Mouse (Mus musculus): ENCODE data around the gene Dock6. TPM values are rescaled to one million over a fixed set of nuclear protein-coding genes. Genes with fewer than 3 reads are reported as not detected.
A peak's percentile ranks its signal among the peaks of the same experiment; 100 is the strongest.

The Dock6 gene
- polyA plus RNA-seq, 1 experiment from 2014 or later, result 46.2 TPM

DNA sequence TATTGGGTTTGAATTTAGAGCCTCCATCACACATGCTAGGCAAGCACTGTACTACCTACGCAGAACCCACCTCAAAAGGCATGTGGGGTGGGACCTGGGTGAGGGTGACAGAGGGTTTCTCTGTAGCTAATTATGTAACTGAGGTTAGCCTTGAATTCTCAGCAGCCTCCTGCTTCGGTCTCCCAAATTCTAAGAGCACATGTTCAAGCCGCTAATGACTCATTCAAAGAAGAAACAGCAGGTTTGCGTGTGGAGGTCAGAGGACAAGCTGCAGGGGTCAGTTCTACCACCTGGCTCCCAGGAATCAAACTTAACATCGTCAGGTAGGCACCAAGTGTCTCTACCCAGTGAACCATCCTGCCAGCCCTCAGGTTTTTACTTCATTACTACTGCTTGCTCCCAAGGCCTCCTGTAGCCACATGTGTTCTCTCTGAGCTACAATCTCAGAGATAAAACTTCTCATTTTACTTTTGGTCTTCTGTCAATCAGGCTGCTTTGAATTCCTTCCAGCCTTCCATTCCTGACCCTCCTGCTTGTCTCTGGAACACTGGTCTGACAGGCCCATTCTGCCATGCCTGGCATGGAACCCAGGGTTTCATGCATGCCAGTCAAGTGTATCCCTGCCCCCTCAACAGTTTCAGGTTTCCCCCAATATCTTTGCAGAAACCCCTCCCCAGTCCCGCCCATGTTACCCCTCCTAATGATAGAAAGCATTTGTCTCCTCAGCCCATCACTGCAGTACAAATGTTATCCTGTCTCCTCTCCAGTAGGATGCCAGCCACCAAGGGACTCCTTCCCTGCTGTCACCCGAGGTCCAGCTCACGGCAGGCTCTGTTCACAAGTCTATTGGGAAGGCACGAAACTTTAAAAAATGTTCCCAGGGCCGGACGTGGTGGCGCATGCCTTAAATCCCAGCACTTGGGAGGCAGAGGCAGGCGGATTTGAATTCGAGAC is 93.6 kb downstream of the Dock6 start:
- Histone ChIP-seq H3K4me3 (ENCODE audit: low read length) (peak overlapping the region; percentile 90), H3K27ac (ENCODE audit: low read length) (peak overlapping the region; percentile 40), H3K9me3 (replicated peaks; ENCODE audit: control insufficient read depth, low read length) (no peaks in the 10 kb centered on the region), H3K4me1 (ENCODE audit: control insufficient read depth, insufficient read depth, low read length) (peaks cover 39% of the 10 kb centered on the region), H3K9ac (ENCODE audit: low read length) (peak overlapping the region; percentile 90), H3K27me3 (ENCODE audit: control insufficient read depth, insufficient read depth, low read length) (no peaks in the 10 kb centered on the region), H3K4me2 (ENCODE audit: low read depth, low read length) (peak overlapping the region; percentile 88), H3K36me3 (ENCODE audit: control insufficient read depth, insufficient read depth) (no peaks in the 10 kb centered on the region)
- WGBS, result 53% methylated on average over 14 of the region's 14 CpGs
- no peak for ATAC-seq (replicated peaks; ENCODE audit: extremely low read depth, insufficient read depth, low FRiP score)

DNA sequence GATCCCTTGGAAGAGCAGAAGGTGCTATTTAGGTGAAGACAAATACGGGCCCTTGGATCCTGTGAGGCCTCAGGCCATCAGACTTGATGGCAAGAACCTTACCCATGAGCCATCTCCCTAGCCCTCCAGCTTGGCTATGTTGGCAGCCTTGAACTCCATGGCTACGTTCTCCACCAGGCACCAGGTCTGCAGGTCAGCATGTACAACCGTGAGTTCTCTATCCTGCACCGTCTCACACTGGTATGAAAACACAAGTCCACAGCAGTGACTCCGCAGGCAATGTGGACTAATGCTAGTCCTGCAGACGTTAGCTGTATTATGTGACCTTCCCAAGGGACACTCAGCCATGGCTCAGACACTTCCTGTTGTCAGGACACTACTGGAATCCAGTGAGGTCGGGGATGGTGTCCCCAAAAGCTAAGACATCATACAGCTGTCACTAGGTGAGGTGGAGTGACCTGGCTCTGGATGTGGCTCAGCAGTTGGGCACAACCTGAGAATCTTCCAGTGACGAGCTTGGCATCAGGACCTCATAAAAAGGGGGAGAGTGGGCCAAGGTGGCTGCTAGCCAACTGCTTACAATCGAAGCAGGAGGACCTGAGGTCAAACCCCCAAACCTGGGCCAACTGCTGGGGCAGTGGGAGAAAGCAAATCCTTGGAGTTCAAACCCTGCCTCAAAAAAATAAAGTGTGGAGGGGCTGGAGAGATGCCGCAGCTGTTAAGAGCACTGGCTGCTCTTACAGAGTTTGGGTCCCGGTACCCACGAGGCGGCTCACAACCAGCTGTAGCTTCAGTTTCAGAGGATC is 97.7 kb downstream of the Dock6 start:
- Histone ChIP-seq H3K4me3 (ENCODE audit: low read length) (no peak overlapping the region), H3K36me3 (ENCODE audit: control insufficient read depth, insufficient read depth) (no peaks in the 10 kb centered on the region), H3K9me3 (replicated peaks; ENCODE audit: control insufficient read depth, low read length) (no peaks in the 10 kb centered on the region), H3K4me1 (ENCODE audit: control insufficient read depth, insufficient read depth, low read length) (peaks cover 44% of the 10 kb centered on the region), H3K9ac (ENCODE audit: low read length) (no peak overlapping the region), H3K27ac (ENCODE audit: low read length) (peak overlapping the region; percentile 4), H3K27me3 (ENCODE audit: control insufficient read depth, insufficient read depth, low read length) (no peaks in the 10 kb centered on the region), H3K4me2 (ENCODE audit: low read depth, low read length) (no peak overlapping the region)
- 67% methylated on average over 13 of the region's 13 CpGs for WGBS
- no peak for ATAC-seq (replicated peaks; ENCODE audit: extremely low read depth, insufficient read depth, low FRiP score)

DNA sequence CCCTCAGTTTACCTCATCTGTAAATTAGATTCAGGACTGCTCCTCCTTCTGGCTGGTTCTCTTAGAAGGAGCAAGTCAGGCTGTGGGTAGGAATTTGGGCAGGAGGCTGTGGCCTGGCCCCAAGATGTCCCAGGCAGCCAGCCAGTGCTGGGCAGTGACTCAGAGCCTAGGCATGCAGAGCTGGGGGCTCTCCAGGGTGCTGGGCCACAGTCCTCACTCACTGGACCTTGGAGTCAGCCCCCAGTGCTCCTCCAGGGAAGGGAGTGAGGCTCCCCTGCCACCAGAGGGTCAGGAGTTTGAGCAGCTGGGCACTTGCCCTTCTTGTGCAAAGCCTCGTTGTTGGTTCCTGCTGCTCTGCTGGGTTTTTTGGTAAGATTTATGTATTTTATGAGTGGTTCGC is 98.4 kb downstream of the Dock6 start:
- no peaks in the 10 kb centered on the region for H3K27me3 ChIP-seq (ENCODE audit: control insufficient read depth, insufficient read depth, low read length)
- WGBS, result 57% methylated on average over 2 of the region's 2 CpGs
- no peaks in the 10 kb centered on the region for H3K9me3 ChIP-seq (replicated peaks; ENCODE audit: control insufficient read depth, low read length)
- H3K27ac ChIP-seq (ENCODE audit: low read length), result peak overlapping the region; percentile 63
- H3K9ac ChIP-seq (ENCODE audit: low read length), result no peak overlapping the region
- H3K4me1 ChIP-seq (ENCODE audit: control insufficient read depth, insufficient read depth, low read length), result peaks cover 40% of the 10 kb centered on the region
- ATAC-seq (replicated peaks; ENCODE audit: extremely low read depth, insufficient read depth, low FRiP score), result peak; percentile 87
- H3K4me2 ChIP-seq (ENCODE audit: low read depth, low read length), result no peak overlapping the region
- no peaks in the 10 kb centered on the region for H3K36me3 ChIP-seq (ENCODE audit: control insufficient read depth, insufficient read depth)
- no peak overlapping the region for H3K4me3 ChIP-seq (ENCODE audit: low read length)

DNA sequence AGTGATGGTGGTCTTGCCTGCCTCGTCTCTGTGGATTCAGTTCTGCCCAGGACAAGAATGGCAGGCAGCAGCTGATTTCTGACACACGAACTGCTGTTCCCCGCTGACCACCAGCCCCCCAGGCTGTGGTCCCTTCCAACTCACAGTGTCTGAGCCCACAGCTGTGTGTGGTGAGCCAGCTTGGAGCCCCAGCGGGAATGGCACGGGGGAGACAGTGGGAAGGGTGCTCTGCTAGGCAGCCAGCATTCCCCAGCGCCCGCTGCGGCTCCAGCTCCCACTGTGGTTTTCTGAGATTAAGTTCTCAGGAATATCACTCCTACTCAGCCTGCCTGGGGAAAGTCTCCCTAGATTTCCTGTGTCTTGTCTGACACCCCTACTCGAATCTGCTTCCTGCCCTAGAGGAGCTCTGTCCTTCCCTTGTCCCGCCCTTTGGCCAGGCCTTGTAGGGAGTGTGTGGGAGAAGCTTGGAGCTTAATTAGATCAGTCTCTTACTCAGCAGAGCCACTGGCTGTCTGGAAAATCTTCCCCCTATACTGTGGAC is 100.1 kb downstream of the Dock6 start:
- no peak for ATAC-seq (replicated peaks; ENCODE audit: extremely low read depth, insufficient read depth, low FRiP score)

DNA sequence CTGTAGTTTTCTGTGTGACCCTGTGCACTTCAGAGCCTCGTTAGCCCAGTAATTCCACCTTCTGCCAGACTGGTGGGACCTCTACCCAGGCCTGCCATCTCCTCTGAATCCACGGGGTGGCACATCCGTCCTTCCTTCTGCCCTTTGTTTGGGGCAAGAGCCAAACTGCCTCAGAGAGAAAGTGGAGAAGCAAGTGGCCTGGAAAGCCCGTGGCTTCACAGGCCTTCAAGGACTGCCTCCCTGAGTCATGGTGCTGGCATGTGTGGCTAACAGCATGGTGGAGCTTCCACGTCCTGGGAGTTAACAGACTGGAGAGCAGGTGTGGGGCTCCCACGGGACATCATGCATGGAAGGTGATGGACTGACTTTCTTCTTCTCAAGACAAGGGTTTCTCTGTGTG is 101.1 kb downstream of the Dock6 start:
- no peak overlapping the region for H3K27ac ChIP-seq (ENCODE audit: low read length)
- H3K9ac ChIP-seq (ENCODE audit: low read length), result no peak overlapping the region
- ATAC-seq (replicated peaks; ENCODE audit: extremely low read depth, insufficient read depth, low FRiP score), result no peak
- H3K36me3 ChIP-seq (ENCODE audit: control insufficient read depth, insufficient read depth), result peaks cover 11% of the 10 kb centered on the region
- H3K9me3 ChIP-seq (replicated peaks; ENCODE audit: control insufficient read depth, low read length), result no peaks in the 10 kb centered on the region
- peaks cover 54% of the 10 kb centered on the region for H3K4me1 ChIP-seq (ENCODE audit: control insufficient read depth, insufficient read depth, low read length)
- no peak overlapping the region for H3K4me3 ChIP-seq (ENCODE audit: low read length)
- H3K27me3 ChIP-seq (ENCODE audit: control insufficient read depth, insufficient read depth, low read length), result no peaks in the 10 kb centered on the region
- 50% methylated on average over 6 of the region's 6 CpGs for WGBS
- no peak overlapping the region for H3K4me2 ChIP-seq (ENCODE audit: low read depth, low read length)

More for the DNA sequence above, 100.1 kb downstream of the Dock6 start:
- H3K4me3 ChIP-seq (ENCODE audit: low read length), result no peak overlapping the region
- H3K4me2 ChIP-seq (ENCODE audit: low read depth, low read length), result no peak overlapping the region; the same call in 1 of the 2 replicates
- H3K9me3 ChIP-seq (replicated peaks; ENCODE audit: control insufficient read depth, low read length), result no peaks in the 10 kb centered on the region
- peaks cover 50% of the 10 kb centered on the region for H3K4me1 ChIP-seq (ENCODE audit: control insufficient read depth, insufficient read depth, low read length)
- peak overlapping the region; percentile 78 for H3K27ac ChIP-seq (ENCODE audit: low read length)
- H3K27me3 ChIP-seq (ENCODE audit: control insufficient read depth, insufficient read depth, low read length), result no peaks in the 10 kb centered on the region
- peak overlapping the region; percentile 53 for H3K9ac ChIP-seq (ENCODE audit: low read length)
- WGBS, result 26% methylated on average over 10 of the region's 10 CpGs
- H3K36me3 ChIP-seq (ENCODE audit: control insufficient read depth, insufficient read depth), result peaks cover 4% of the 10 kb centered on the region

DNA sequence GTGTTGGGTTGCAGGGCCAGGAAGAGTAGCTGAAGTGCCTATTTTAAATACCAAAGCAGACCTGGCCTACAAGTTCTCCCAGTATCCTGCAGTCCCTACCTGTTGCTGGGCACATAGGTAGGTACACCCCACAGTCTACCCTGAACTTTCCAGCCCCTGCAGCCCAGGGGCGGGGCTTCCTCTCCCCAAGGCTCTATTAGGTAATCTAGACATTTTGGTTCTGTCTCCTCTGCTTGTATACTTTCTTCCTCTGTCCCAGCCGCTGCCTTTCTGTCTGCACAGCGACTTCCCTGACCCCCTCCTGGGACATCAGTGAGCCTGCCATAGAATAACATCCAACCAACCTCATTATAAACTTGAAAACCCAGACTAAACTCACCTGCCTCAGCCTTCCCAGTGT is 102.1 kb downstream of the Dock6 start:
- Histone ChIP-seq H3K27me3 (ENCODE audit: control insufficient read depth, insufficient read depth, low read length) (no peaks in the 10 kb centered on the region), H3K9me3 (replicated peaks; ENCODE audit: control insufficient read depth, low read length) (no peaks in the 10 kb centered on the region), H3K36me3 (ENCODE audit: control insufficient read depth, insufficient read depth) (peaks cover 20% of the 10 kb centered on the region), H3K4me2 (ENCODE audit: low read depth, low read length) (no peak overlapping the region), H3K4me1 (ENCODE audit: control insufficient read depth, insufficient read depth, low read length) (peaks cover 54% of the 10 kb centered on the region), H3K9ac (ENCODE audit: low read length) (no peak overlapping the region), H3K27ac (ENCODE audit: low read length) (no peak overlapping the region), H3K4me3 (ENCODE audit: low read length) (no peak overlapping the region)
- no peak for ATAC-seq (replicated peaks; ENCODE audit: extremely low read depth, insufficient read depth, low FRiP score)
- 73% methylated on average over 3 of the region's 3 CpGs for WGBS

Small RNAs within 50 kb of the gene (microRNA-seq; reads per million reads assigned to microRNA genes)
- gene Mir7083, result 8.1 reads per million, percentile 24 among the genes with 10 or more reads in this experiment

Other genes starting within 250 kb of the Dock6 start
- 50.7 and 52.5 TPM in 2 replicates for gene Smarca4, start 236.5 kb downstream of the Dock6 start, polyA plus RNA-seq (2015; fragmentation: Nextera tagmentation; extraction: Ambion mirVana)
- 17.7 and 19.1 TPM in 2 replicates for gene Ldlr, start 129.2 kb downstream of the Dock6 start, polyA plus RNA-seq (2015; fragmentation: Nextera tagmentation; extraction: Ambion mirVana)
- gene Spc24, start 92.3 kb downstream of the Dock6 start, polyA plus RNA-seq (2015; fragmentation: Nextera tagmentation; extraction: Ambion mirVana), result 91.4 and 93.2 TPM in 2 replicates
- gene Kank2, start 53.9 kb downstream of the Dock6 start, polyA plus RNA-seq (2015; fragmentation: Nextera tagmentation; extraction: Ambion mirVana), result 16.6 and 21.8 TPM in 2 replicates
- gene Angptl8, start 17.1 kb downstream of the Dock6 start, polyA plus RNA-seq (2015; fragmentation: Nextera tagmentation; extraction: Ambion mirVana), result 1.7 and 2.4 TPM in 2 replicates
- 10.8 and 11.4 TPM in 2 replicates for gene Rab3d, start 65.6 kb upstream of the Dock6 start, polyA plus RNA-seq (2015; fragmentation: Nextera tagmentation; extraction: Ambion mirVana)
- gene Ccdc159, start 74.8 kb upstream of the Dock6 start, polyA plus RNA-seq (2015; fragmentation: Nextera tagmentation; extraction: Ambion mirVana), result 2.3 and 2.7 TPM in 2 replicates
- 39.1 and 45.3 TPM in 2 replicates for gene Tmem205, start 74.9 kb upstream of the Dock6 start, polyA plus RNA-seq (2015; fragmentation: Nextera tagmentation; extraction: Ambion mirVana)
- gene Plppr2, start 84.4 kb upstream of the Dock6 start, polyA plus RNA-seq (2015; fragmentation: Nextera tagmentation; extraction: Ambion mirVana), result 3.2 and 4.3 TPM in 2 replicates
- 4.4 and 4.9 TPM in 2 replicates for gene Swsap1, start 103.1 kb upstream of the Dock6 start, polyA plus RNA-seq (2015; fragmentation: Nextera tagmentation; extraction: Ambion mirVana)
- 3.6 TPM in 2 replicates for gene Epor, start 110.9 kb upstream of the Dock6 start, polyA plus RNA-seq (2015; fragmentation: Nextera tagmentation; extraction: Ambion mirVana)
- gene Rgl3, start 136.8 kb upstream of the Dock6 start, polyA plus RNA-seq (2015; fragmentation: Nextera tagmentation; extraction: Ambion mirVana), result 2.6 and 3.0 TPM in 2 replicates
- gene Ccdc151, start 150.0 kb upstream of the Dock6 start, polyA plus RNA-seq (2015; fragmentation: Nextera tagmentation; extraction: Ambion mirVana), result 0.45 and 1.1 TPM in 2 replicates
- gene Prkcsh, start 150.2 kb upstream of the Dock6 start, polyA plus RNA-seq (2015; fragmentation: Nextera tagmentation; extraction: Ambion mirVana), result 72.7 and 76.8 TPM in 2 replicates
- 0.21 and 0.29 TPM in 2 replicates for gene Elavl3, start 199.4 kb upstream of the Dock6 start, polyA plus RNA-seq (2015; fragmentation: Nextera tagmentation; extraction: Ambion mirVana)
- gene Gm49318, start 218.6 kb upstream of the Dock6 start, polyA plus RNA-seq (2015; fragmentation: Nextera tagmentation; extraction: Ambion mirVana), result not detected in 2 replicates
- gene Zfp653, start 218.7 kb upstream of the Dock6 start, polyA plus RNA-seq (2015; fragmentation: Nextera tagmentation; extraction: Ambion mirVana), result 10.4 and 10.7 TPM in 2 replicates
- 68.8 and 73.1 TPM in 2 replicates for gene Ecsit, start 232.8 kb upstream of the Dock6 start, polyA plus RNA-seq (2015; fragmentation: Nextera tagmentation; extraction: Ambion mirVana)
- gene Cnn1, start 246.6 kb upstream of the Dock6 start, polyA plus RNA-seq (2015; fragmentation: Nextera tagmentation; extraction: Ambion mirVana), result 140 and 164 TPM in 2 replicates

Measured in heart, embryonic 16.5 days (tissue).